Mouse (Mus musculus) forebrain, postnatal 0 days (tissue): ENCODE data around the gene Reep6. TPM values are rescaled to one million over a fixed set of nuclear protein-coding genes. Genes with fewer than 3 reads are reported as not detected.
A peak's percentile ranks its signal among the peaks of the same experiment; 100 is the strongest.

Experiments
- ATAC-seq: fragments of 200-750 bp; cut with Nextera tagmentation; 2 replicates; pipeline ENCODE4 v1.8.0; 2017; ENCODE audit warnings: mild to moderate bottlenecking, moderate library complexity
- DNase-seq: peaks from one replicate; pipeline ENCODE4 v3.0.0-alpha.2; 2015
- H3K27ac ChIP-seq: fragments of 300-500 bp; sonication (generic); 2 replicates; pipeline ENCODE4 v1.5.1; 2014; ENCODE audit warnings: low read depth, mild to moderate bottlenecking, antibody characterized with exemption, low read length, moderate library complexity, mixed read lengths
- H3K27me3 ChIP-seq: fragments of 300-500 bp; sonication (generic); 2 replicates; pipeline ENCODE4 v1.6.1; 2014; ENCODE audit warnings: mild to moderate bottlenecking, low read length, mixed read lengths; ENCODE audit not compliant: insufficient read depth
- H3K36me3 ChIP-seq: fragments of 300-500 bp; sonication (generic); 2 replicates; pipeline ENCODE4 v1.6.1; 2014; ENCODE audit warnings: mild to moderate bottlenecking, moderate library complexity; ENCODE audit not compliant: insufficient read depth
- H3K4me1 ChIP-seq: fragments of 300-500 bp; sonication (generic); 2 replicates; pipeline ENCODE4 v1.6.1; 2014; ENCODE audit warnings: antibody characterized with exemption; ENCODE audit not compliant: insufficient read depth
- H3K4me2 ChIP-seq: fragments of 300-500 bp; sonication (generic); 2 replicates; pipeline ENCODE4 v1.6.1; 2014; ENCODE audit warnings: low read depth, mild to moderate bottlenecking, moderate library complexity
- H3K4me3 ChIP-seq: fragments of 300-500 bp; sonication (generic); 2 replicates; pipeline ENCODE4 v1.5.1; 2014; ENCODE audit warnings: low read depth, low read length, mixed read lengths
- H3K9ac ChIP-seq: fragments of 300-500 bp; sonication (generic); 2 replicates; pipeline ENCODE4 v1.6.1; 2014; ENCODE audit warnings: mild to moderate bottlenecking
- H3K9me3 ChIP-seq: fragments of 300-500 bp; sonication (generic); 2 replicates; pipeline ENCODE4 v1.6.1; 2016; ENCODE audit warnings: low read length
- CTCF ChIP-seq: sonication (generic); IDR thresholded peaks from 2 replicates; pipeline ENCODE4 v1.5.1; 2016; ENCODE audit warnings: antibody characterized with exemption, control low read depth, low read depth
- WGBS: fragments of 180-500 bp; shearing (Covaris S2); extraction: QIAGEN DNeasy Blood & Tissue Kit; methylation state at CpG from one replicate; pipeline ENCODE4 v1.1.7; 2014; 5-methylcytosine and 5-hydroxymethylcytosine counted together
- polyA plus RNA-seq: library from polyadenylated mRNA; unstranded; fragments of >200 nt; fragmentation: Nextera tagmentation; extraction: Ambion mirVana; gene quantifications from 2 replicates; pipeline ENCODE4 v1.2.1, GENCODE M21; 2015
- total RNA-seq: library from RNA; depleted of rRNA; stranded (reverse); fragments of >200 nt; gene quantifications from 2 replicates; pipeline ENCODE4 v1.2.3, GENCODE M21; 2014

Reep6 gene
- total and polyA plus RNA-seq, 2 experiments from 2014 or later, result 1.8 to 6.4 TPM

DNA sequence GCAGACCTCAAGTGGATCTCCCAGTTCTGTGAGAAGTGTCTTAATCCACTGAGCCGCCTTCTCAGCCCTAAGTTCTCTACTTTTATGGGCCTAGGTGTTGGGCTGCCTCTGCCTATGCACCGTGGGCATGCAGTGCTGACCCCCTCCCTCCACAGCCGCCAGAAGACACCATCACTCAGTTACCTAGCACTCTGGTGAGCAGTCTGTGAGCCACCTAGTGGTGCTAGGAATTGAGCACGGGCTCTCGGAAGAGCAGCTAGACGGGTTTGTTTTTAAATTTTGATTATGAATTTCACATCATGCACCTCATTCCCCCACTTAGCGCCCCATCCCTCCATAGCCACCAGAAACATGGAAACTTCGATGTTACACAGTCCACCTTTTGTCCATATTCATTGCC, 41.1 kb upstream of the Reep6 start:
- no peaks in the 10 kb centered on the region for H3K9me3 ChIP-seq
- peak; percentile 39 for TF ChIP-seq CTCF
- DNase-seq (no peak), ATAC-seq (no peak)
- 70% methylated on average over 8 of the region's 8 CpGs for WGBS
- no peak overlapping the region for H3K4me3 ChIP-seq
- H3K27me3 ChIP-seq, result no peaks in the 10 kb centered on the region
- peaks cover 8% of the 10 kb centered on the region for H3K4me1 ChIP-seq
- no peak overlapping the region for H3K4me2 ChIP-seq
- H3K9ac ChIP-seq, result no peak overlapping the region
- H3K36me3 ChIP-seq, result peaks cover 52% of the 10 kb centered on the region
- H3K27ac ChIP-seq, result no peak overlapping the region

- Histone ChIP-seq H3K27ac (peak within 1 kb of the TSS; percentile 95), H3K9me3 (no peaks in the 10 kb centered on the region), H3K4me1 (peaks cover 20% of the 10 kb centered on the region), H3K4me2 (peak within 1 kb of the TSS; percentile 86), H3K36me3 (peaks cover 30% of the 10 kb centered on the region), H3K9ac (peak within 1 kb of the TSS; percentile 99), H3K27me3 (no peaks in the 10 kb centered on the region), H3K4me3 (peak within 1 kb of the TSS; percentile 81)
- 2% methylated on average over 70 of the region's 72 CpGs for WGBS
- DNase-seq, result peak; percentile 98
- peak; percentile 87 for ATAC-seq
- TF ChIP-seq CTCF, result peak; percentile 72
Measured at GRCm38 (mm10) chr10:80292251-80293146, 37.3 kb upstream of the Reep6 start, which contains the start of gene Rps15. Gene Rps15 (plus strand): TSS chr10:80292453.

DNA sequence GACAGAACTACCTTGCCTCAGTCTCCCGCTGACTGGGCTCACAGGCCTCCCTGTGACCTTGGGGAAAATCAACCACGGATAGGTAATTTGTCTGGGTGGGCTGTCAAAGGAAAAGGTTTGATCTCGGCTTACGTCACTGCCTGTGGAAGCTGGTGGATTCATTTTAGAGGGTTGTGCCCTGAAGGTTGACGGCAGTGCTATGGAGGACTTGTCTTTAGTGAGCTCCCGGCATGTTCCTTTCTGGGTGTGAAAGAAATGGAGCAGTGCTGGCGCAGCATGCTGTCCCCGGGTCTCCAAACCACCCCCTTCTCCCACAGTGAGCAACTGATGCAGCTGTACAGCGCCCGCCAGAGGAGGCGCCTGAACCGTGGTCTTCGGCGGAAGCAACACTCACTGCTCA, 36.4 kb upstream of the Reep6 start:
- 20% methylated on average over 14 of the region's 14 CpGs for WGBS
- Histone ChIP-seq H3K36me3 (peaks cover 25% of the 10 kb centered on the region), H3K9ac (peak overlapping the region; percentile 99), H3K4me2 (peak overlapping the region; percentile 86), H3K27ac (0 out of 2 replicates have a peak overlapping the region, but pooled peaks have one; percentile 95), H3K4me1 (peaks cover 29% of the 10 kb centered on the region), H3K4me3 (peak overlapping the region; percentile 81), H3K9me3 (no peaks in the 10 kb centered on the region), H3K27me3 (no peaks in the 10 kb centered on the region)
- DNase-seq, result no peak
- no peak for ATAC-seq
- peak; percentile 31 for TF ChIP-seq CTCF

DNA sequence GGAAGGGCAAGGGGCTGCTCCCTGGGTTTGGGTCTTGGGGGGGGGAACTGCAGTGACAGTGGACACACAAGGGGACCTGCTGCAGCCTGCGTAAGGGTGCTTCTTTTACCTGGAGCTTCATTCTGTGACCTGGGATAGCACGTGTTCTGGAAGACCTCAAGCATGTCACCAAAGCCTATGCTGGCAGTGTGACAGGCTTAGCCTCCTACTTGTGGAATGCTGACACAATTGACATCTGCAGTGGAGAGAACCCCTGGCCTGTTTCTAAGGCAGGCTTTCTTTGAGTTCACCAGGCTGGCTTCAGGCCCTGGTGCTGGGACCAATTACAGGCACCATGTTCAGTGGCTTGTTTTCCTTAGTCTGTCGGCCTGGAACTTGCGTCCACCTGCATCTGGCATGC, 35.4 kb upstream of the Reep6 start:
- Histone ChIP-seq H3K4me3 (no peak overlapping the region), H3K9me3 (no peaks in the 10 kb centered on the region), H3K4me1 (peaks cover 32% of the 10 kb centered on the region), H3K9ac (no peak overlapping the region), H3K36me3 (peaks cover 15% of the 10 kb centered on the region), H3K4me2 (no peak overlapping the region), H3K27me3 (no peaks in the 10 kb centered on the region), H3K27ac (no peak overlapping the region)
- ATAC-seq (no peak), DNase-seq (no peak)
- 68% methylated on average over 4 of the region's 4 CpGs for WGBS
- no peak for TF ChIP-seq CTCF

GRCm38 (mm10) chr10:80294788-80295303, 34.9 kb upstream of the Reep6 start:
- Histone ChIP-seq H3K9ac (peak overlapping the region; percentile 33; the same call in 1 of the 2 replicates), H3K27me3 (no peaks in the 10 kb centered on the region), H3K4me3 (no peak overlapping the region), H3K4me2 (no peak overlapping the region; the same call in 1 of the 2 replicates), H3K27ac (peak overlapping the region; percentile 99), H3K4me1 (peaks cover 32% of the 10 kb centered on the region), H3K36me3 (peaks cover 15% of the 10 kb centered on the region), H3K9me3 (no peaks in the 10 kb centered on the region)
- ATAC-seq (no peak), DNase-seq (no peak)
- WGBS, result 42% methylated on average over 7 of the region's 7 CpGs
- no peak for TF ChIP-seq CTCF

DNA sequence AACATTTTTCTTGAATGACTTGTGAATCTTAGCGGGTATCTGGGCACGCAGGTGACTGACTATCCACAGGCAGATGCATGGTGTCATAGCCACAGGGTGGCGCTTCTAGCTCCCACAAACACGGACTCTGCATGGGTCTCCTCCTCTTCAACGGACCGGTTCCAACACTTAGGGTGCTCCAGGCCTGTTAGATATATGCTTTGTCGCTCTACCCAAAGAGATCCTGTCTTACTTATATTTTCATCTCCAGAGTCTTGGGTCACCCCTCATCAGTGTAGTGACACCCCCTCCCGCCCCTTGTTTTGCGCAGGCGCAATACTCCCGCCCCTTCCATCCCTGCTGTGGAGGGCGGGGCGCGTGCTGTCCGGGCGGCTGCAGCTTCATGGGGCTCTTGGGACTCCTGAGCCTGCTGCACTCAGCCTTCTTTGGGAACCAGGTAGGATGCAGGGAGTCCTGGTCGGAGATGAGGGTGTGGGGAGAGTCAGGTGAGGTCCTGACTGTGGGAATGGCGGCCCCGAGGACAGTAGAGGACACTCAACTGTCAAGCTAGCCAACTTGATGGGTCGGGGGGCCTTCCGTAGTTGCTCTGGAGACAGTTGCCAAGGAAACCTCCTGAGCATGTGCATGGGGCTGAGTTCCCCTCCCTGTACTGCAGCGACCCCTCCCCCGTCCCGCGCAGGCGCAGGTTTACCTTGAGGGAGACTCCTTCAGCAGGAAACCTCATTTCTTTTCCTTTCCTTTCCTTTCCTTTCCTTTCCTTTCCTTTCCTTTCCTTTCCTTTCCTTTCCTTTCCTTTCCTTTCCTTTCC, 33.9 kb upstream of the Reep6 start, which contains the start of gene Apc2:
TSS of gene Apc2 (plus strand) at position 360 of the 808 bp plus-strand sequence.
- peak; percentile 75 for TF ChIP-seq CTCF
- peak; percentile 94 for DNase-seq
- H3K9me3 ChIP-seq, result no peaks in the 10 kb centered on the region
- no peaks in the 10 kb centered on the region for H3K27me3 ChIP-seq
- under 1% methylated on average over 26 of the region's 26 CpGs for WGBS
- peak within 1 kb of the TSS; percentile 99 for H3K27ac ChIP-seq
- ATAC-seq, result peak; percentile 61
- H3K9ac ChIP-seq, result peak within 1 kb of the TSS; percentile 73
- H3K4me3 ChIP-seq, result peak within 1 kb of the TSS; percentile 47
- H3K4me2 ChIP-seq, result peak within 1 kb of the TSS; percentile 78
- H3K36me3 ChIP-seq, result peaks cover 15% of the 10 kb centered on the region
- H3K4me1 ChIP-seq, result peaks cover 38% of the 10 kb centered on the region
